Mouse (Mus musculus) limb, embryonic 14.5 days (tissue): Measurements from ENCODE around the gene Mycl. TPM values are rescaled to one million over a fixed set of nuclear protein-coding genes. Genes with fewer than 3 reads are reported as not detected.

Experiments
- ATAC-seq: fragments of 200-750 bp; cut with Nextera tagmentation; 2 replicates; pipeline ENCODE4 v1.8.0; 2017; ENCODE audit warnings: low read depth, moderate number of reproducible peaks, moderate TSS enrichment; ENCODE audit not compliant: low FRiP score
- DNase-seq: peaks from one replicate; pipeline ENCODE4 v3.0.0-alpha.2; 2015; ENCODE audit warnings: low spot score
- H3K27ac ChIP-seq: fragments of 300-500 bp; sonication (generic); replicated peaks from 2 replicates; pipeline ENCODE4 v1.5.1; 2014; ENCODE audit warnings: low read depth, mild to moderate bottlenecking, low read length, moderate library complexity, mixed read lengths
- H3K27me3 ChIP-seq: fragments of 300-500 bp; sonication (generic); 2 replicates; pipeline ENCODE4 v1.6.1; 2014; ENCODE audit warnings: low read length, mixed read lengths; ENCODE audit not compliant: control insufficient read depth, insufficient read depth
- H3K36me3 ChIP-seq: fragments of 300-500 bp; sonication (generic); 2 replicates; pipeline ENCODE4 v1.6.1; 2014; ENCODE audit warnings: mild to moderate bottlenecking, low read length, moderate library complexity, mixed read lengths; ENCODE audit not compliant: control insufficient read depth, insufficient read depth
- H3K4me1 ChIP-seq: fragments of 300-500 bp; sonication (generic); 2 replicates; pipeline ENCODE4 v1.6.1; 2014; ENCODE audit warnings: antibody characterized with exemption, low read length, mixed read lengths; ENCODE audit not compliant: control insufficient read depth, insufficient read depth
- H3K4me2 ChIP-seq: fragments of 300-500 bp; sonication (generic); replicated peaks from 2 replicates; pipeline ENCODE4 v1.6.1; 2014; ENCODE audit warnings: low read depth, mild to moderate bottlenecking, low read length, moderate library complexity; ENCODE audit not compliant: severe bottlenecking
- H3K4me3 ChIP-seq: fragments of 300-500 bp; sonication (generic); replicated peaks from 2 replicates; pipeline ENCODE4 v1.5.1; 2014; ENCODE audit warnings: low read length
- H3K9ac ChIP-seq: fragments of 300-500 bp; sonication (generic); 2 replicates; pipeline ENCODE4 v1.6.1; 2014; ENCODE audit warnings: mild to moderate bottlenecking, low read depth, low read length, moderate library complexity; ENCODE audit not compliant: severe bottlenecking
- H3K9me3 ChIP-seq: fragments of 300-500 bp; sonication (generic); 2 replicates; pipeline ENCODE4 v1.6.1; 2016; ENCODE audit warnings: low read length; ENCODE audit not compliant: control insufficient read depth
- POLR2A ChIP-seq: fragments of 200-500 bp; IDR thresholded peaks from 2 replicates; pipeline ENCODE4 v1.8.0; 2012; ENCODE audit warnings: inconsistent platforms, mild to moderate bottlenecking, moderate library complexity, borderline replicate concordance; ENCODE audit not compliant: insufficient read depth, insufficient read length; ENCODE audit errors: extremely low read depth
- WGBS: fragments of 180-500 bp; shearing (Covaris S2); extraction: QIAGEN DNeasy Blood & Tissue Kit; methylation state at CpG from one replicate; pipeline ENCODE4 v1.1.7; 2014; 5-methylcytosine and 5-hydroxymethylcytosine counted together
- polyA plus RNA-seq, 2 experiments: library from polyadenylated mRNA; depleted of rRNA in 1 of 2; stranded (reverse) in 1 of 2; unstranded in 1 of 2; fragments of >200 nt; fragmentation: Nextera tagmentation in 1 of 2; extraction: Ambion mirVana in 1 of 2; gene quantifications; 2 replicates each; pipeline versions ENCODE4 v1.2.1 to v1.2.3; 2012 to 2014

Mycl gene
- polyA plus RNA-seq, 2 experiments = 24.6 to 39.2 TPM

DNA sequence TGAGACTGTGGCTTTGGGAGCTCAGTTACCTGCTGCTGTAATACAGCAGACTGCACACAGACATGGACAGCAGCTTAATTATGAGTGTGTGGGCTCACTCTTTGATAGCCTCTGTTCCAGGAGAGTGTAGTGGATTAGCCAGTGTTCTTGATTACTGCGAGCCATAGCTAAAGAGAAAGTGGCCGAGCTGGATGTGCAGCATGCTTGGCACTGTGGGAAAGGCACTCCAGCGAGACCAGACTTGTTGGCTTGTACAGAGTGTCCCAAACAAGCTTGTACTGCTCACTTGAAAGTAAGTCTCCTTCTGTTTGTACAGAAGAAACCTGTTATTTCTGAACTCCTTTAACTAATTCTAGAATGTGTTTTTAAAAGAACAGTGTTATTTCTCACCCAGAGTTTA is 50.8 kb downstream of the Mycl start:
- Histone ChIP-seq H3K36me3 (peaks cover 61% of the 10 kb centered on the region), H3K4me1 (peaks cover 14% of the 10 kb centered on the region), H3K4me2 (no peak overlapping the region), H3K9ac (no peak overlapping the region), H3K27me3 (no peaks in the 10 kb centered on the region), H3K27ac (no peak overlapping the region), H3K4me3 (no peak overlapping the region), H3K9me3 (no peaks in the 10 kb centered on the region)
- 78% methylated on average over 3 of the region's 3 CpGs for WGBS
- peak; percentile 49 for DNase-seq
- no peak for ATAC-seq
- TF ChIP-seq POLR2A = no peak

- peak; percentile 93 for ATAC-seq
- no peaks in the 10 kb centered on the region for H3K27me3 ChIP-seq
- WGBS = 33% methylated on average over 5 of the region's 5 CpGs
Measured at GRCm38 (mm10) chr4:123050681-123051211, 55.3 kb downstream of the Mycl start.

More at GRCm38 (mm10) chr4:123050681-123051211, 55.3 kb downstream of the Mycl start:
- peak; percentile 89 for DNase-seq
- Histone ChIP-seq H3K4me1 (peaks cover 14% of the 10 kb centered on the region), H3K36me3 (peaks cover 82% of the 10 kb centered on the region), H3K9me3 (no peaks in the 10 kb centered on the region), H3K4me3 (no peak overlapping the region), H3K4me2 (no peak overlapping the region), H3K27ac (no peak overlapping the region), H3K9ac (no peak overlapping the region)
- no peak for TF ChIP-seq POLR2A

Other genes starting within 250 kb of the Mycl start
- 58.1 and 68.8 TPM in 2 replicates for gene Ppt1, start 159.4 kb upstream of the Mycl start, polyA plus RNA-seq (2012; rRNA removed)
- gene Ppt1, start 159.4 kb upstream of the Mycl start, polyA plus RNA-seq (2014; fragmentation: Nextera tagmentation; extraction: Ambion mirVana) = 76.0 and 79.5 TPM in 2 replicates
- 86.6 and 95.8 TPM in 2 replicates for gene Cap1, start 109.6 kb upstream of the Mycl start, polyA plus RNA-seq (2012; rRNA removed)
- 68.0 and 73.5 TPM in 2 replicates for gene Cap1, start 109.6 kb upstream of the Mycl start, polyA plus RNA-seq (2014; fragmentation: Nextera tagmentation; extraction: Ambion mirVana)
- gene Mfsd2a, start 34.5 kb upstream of the Mycl start, polyA plus RNA-seq (2012; rRNA removed) = 13.1 and 16.4 TPM in 2 replicates
- 9.1 and 9.3 TPM in 2 replicates for gene Mfsd2a, start 34.5 kb upstream of the Mycl start, polyA plus RNA-seq (2014; fragmentation: Nextera tagmentation; extraction: Ambion mirVana)
- 13.7 and 15.0 TPM in 2 replicates for gene Trit1, start 20.9 kb downstream of the Mycl start, polyA plus RNA-seq (2012; rRNA removed)
- gene Trit1, start 20.9 kb downstream of the Mycl start, polyA plus RNA-seq (2014; fragmentation: Nextera tagmentation; extraction: Ambion mirVana) = 18.9 and 20.1 TPM in 2 replicates
- gene Bmp8b, start 109.5 kb downstream of the Mycl start, polyA plus RNA-seq (2012; rRNA removed) = 1.5 and 1.9 TPM in 2 replicates
- gene Bmp8b, start 109.5 kb downstream of the Mycl start, polyA plus RNA-seq (2014; fragmentation: Nextera tagmentation; extraction: Ambion mirVana) = 0.93 and 1.3 TPM in 2 replicates
- 0.35 and 0.41 TPM in 2 replicates for gene Oxct2b, start 120.6 kb downstream of the Mycl start, polyA plus RNA-seq (2012; rRNA removed)
- 0.33 TPM in 1 of 2 replicates, not detected in the other for gene Oxct2b, start 120.6 kb downstream of the Mycl start, polyA plus RNA-seq (2014; fragmentation: Nextera tagmentation; extraction: Ambion mirVana)
- 46.0 and 57.6 TPM in 2 replicates for gene Ppie, start 144.3 kb downstream of the Mycl start, polyA plus RNA-seq (2012; rRNA removed)
- 93.9 and 96.4 TPM in 2 replicates for gene Ppie, start 144.3 kb downstream of the Mycl start, polyA plus RNA-seq (2014; fragmentation: Nextera tagmentation; extraction: Ambion mirVana)
- gene Hpcal4, start 187.6 kb downstream of the Mycl start, polyA plus RNA-seq (2012; rRNA removed) = 0.12 and 0.34 TPM in 2 replicates
- 0.26 and 1.1 TPM in 2 replicates for gene Hpcal4, start 187.6 kb downstream of the Mycl start, polyA plus RNA-seq (2014; fragmentation: Nextera tagmentation; extraction: Ambion mirVana)
- gene Nt5c1a, start 205.9 kb downstream of the Mycl start, polyA plus RNA-seq (2012; rRNA removed) = 0.05 TPM in 1 of 2 replicates, not detected in the other
- gene Nt5c1a, start 205.9 kb downstream of the Mycl start, polyA plus RNA-seq (2014; fragmentation: Nextera tagmentation; extraction: Ambion mirVana) = not detected in 2 replicates
- 8.9 and 11.1 TPM in 2 replicates for gene Heyl, start 237.9 kb downstream of the Mycl start, polyA plus RNA-seq (2012; rRNA removed)
- 9.6 and 13.2 TPM in 2 replicates for gene Heyl, start 237.9 kb downstream of the Mycl start, polyA plus RNA-seq (2014; fragmentation: Nextera tagmentation; extraction: Ambion mirVana)